Mouse (Mus musculus) Patski (cell line): ENCODE results near the gene Apobec3. TPM values are rescaled to one million over a fixed set of nuclear protein-coding genes. Genes with fewer than 3 reads are reported as not detected.
"Not testable (repeated sequence)": the region's sequence is repeated elsewhere in the genome, so short reads cannot be mapped to it uniquely, and the experiment has no call there.

Experiments used
- ATAC-seq: fragments of 100-300 bp; one replicate; pipeline ENCODE4 v1.8.0; 2021
- CTCF ChIA-PET: fragments of 350-600 bp; sonication (Branson Sonifier 250); formaldehyde crosslinking; loops from one replicate; lab custom pipeline; 2022; ENCODE audit warnings: inconsistent platforms; lab: Charles Lee
- POLR2A ChIA-PET: fragments of 350-600 bp; sonication (Branson Sonifier 250); formaldehyde crosslinking; loops from one replicate; lab custom pipeline; 2022; ENCODE audit warnings: antibody characterized with exemption, inconsistent platforms; lab: Charles Lee
- DNase-seq: peaks from one replicate; pipeline ENCODE4 v3.0.0-alpha.2; 2011; ENCODE audit warnings: low read depth, low spot score
- H3K27me3 ChIP-seq: fragments of 371-371 bp; one replicate; pipeline ENCODE4 v1.5.1; 2021
- CTCF ChIP-seq: fragments of 100-300 bp; IDR thresholded peaks from one replicate; pipeline ENCODE4 v1.5.1; 2021
- in situ Hi-C: fragments of 300-500 bp; cut with MboI; formaldehyde crosslinking; loops from 3 replicates; pipeline ENCODE4 v1.11.1; 2018; ENCODE audit warnings: low pct_unique_long_range_greater_than_20kb, mixed read lengths
- polyA plus RNA-seq: library from polyadenylated mRNA; unstranded; gene quantifications from one replicate; pipeline ENCODE4 v1.2.3, GENCODE M21; 2021

Gene Apobec3
- polyA plus RNA-seq, 1 experiment from 2014 or later, result 10.5 TPM

GRCm38 (mm10) chr15:79934776-79935175 lies 43.3 kb downstream of the Apobec3 start:
- no peak for TF ChIP-seq CTCF
- H3K27me3 ChIP-seq, result no peaks in the 10 kb centered on the region
- in situ Hi-C loops, result no loop called here
- ChIA-PET CTCF (interaction anchor here (1.1 kb wide), 1 partner anchor 103 kb away, joined by 3 read pairs; no protein-coding TSS in a partner anchor), POLR2A (interaction anchor here (0.6 kb wide), 3 partner anchors 108 to 1182 kb away, joined by 3 read pairs; no protein-coding TSS in a partner anchor)
- ATAC-seq (no peak), DNase-seq (no peak)

- no peaks in the 10 kb centered on the region for H3K27me3 ChIP-seq
- POLR2A ChIA-PET, result interaction anchor here (0.6 to 0.7 kb wide), 3 partner anchors 110 to 172 kb away, joined by 3 to 5 read pairs (median 3); no protein-coding TSS in a partner anchor
- no peak for TF ChIP-seq CTCF
- in situ Hi-C loops, result no loop called here
- DNase-seq (no peak), ATAC-seq (no peak)
- CTCF ChIA-PET, result interaction anchor here (0.9 to 1.1 kb wide), 2 partner anchors 104 to 105 kb away, joined by 3 to 4 read pairs; no protein-coding TSS in a partner anchor
These were observed 44.4 kb downstream of the Apobec3 start for GRCm38 (mm10) chr15:79935654-79936373.

GRCm38 (mm10) chr15:79936374-79936751 lies 44.9 kb downstream of the Apobec3 start:
- POLR2A ChIA-PET, result no interaction called here
- no peak for TF ChIP-seq CTCF
- ATAC-seq (no peak), DNase-seq (no peak)
- CTCF ChIA-PET, result interaction anchor here (2.1 kb wide), 1 partner anchor 10 kb away, joined by 12 read pairs; no protein-coding TSS in a partner anchor
- in situ Hi-C loops, result no loop called here
- no peaks in the 10 kb centered on the region for H3K27me3 ChIP-seq

DNA sequence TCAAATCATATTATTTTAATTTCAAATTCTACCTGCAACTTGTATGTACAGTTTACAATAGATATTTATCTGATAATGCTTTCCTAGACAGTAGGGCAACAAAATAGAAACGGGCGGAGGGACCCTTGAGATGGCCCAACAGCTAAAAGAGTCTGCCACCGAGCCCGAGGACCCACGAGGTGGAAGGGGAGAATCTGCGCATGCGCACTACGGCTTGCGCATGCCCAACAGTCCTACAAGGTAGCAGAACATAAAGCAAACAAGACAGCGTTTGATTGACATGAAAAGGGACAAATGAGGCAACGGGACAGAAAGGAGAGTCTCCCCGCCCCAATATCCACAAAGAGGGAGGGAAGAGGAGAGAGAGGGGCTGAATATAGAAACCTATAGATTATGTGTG lies 47.6 kb downstream of the Apobec3 start:
- no peak for TF ChIP-seq CTCF
- DNase-seq (no peak), ATAC-seq (no peak)
- in situ Hi-C loops, result no loop called here
- POLR2A ChIA-PET, result no interaction called here
- CTCF ChIA-PET, result interaction anchor here (15.7 kb wide), 1 partner anchor 138 kb away, joined by 226 read pairs; no protein-coding TSS in a partner anchor
- H3K27me3 ChIP-seq, result no peaks in the 10 kb centered on the region

DNA sequence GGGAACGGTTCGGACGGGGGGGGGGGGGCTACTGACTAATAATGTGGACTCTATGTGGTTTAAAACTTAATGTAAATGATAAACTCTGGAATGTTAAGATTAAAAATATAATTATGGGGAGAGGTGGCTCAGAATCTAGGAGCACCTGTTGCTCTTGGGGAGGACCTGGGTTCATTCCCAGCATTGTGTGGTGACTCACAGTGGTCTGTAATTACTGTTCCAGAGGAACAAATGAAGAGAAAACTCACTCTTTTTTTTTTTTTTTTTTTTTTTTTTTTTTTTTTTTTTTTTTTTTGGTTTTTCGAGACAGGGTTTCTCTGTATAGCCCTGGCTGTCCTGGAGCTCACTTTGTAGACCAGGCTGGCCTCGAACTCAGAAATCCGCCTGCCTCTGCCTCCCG lies 48.0 kb downstream of the Apobec3 start:
- DNase-seq, H3K27me3 ChIP-seq, in situ Hi-C loops, ATAC-seq, POLR2A ChIA-PET: not testable (repeated sequence)
- CTCF ChIA-PET, result interaction anchor here (2.5 to 15.7 kb wide), 2 partner anchors 11 to 137 kb away, joined by 10 to 226 read pairs; no protein-coding TSS in a partner anchor

DNA sequence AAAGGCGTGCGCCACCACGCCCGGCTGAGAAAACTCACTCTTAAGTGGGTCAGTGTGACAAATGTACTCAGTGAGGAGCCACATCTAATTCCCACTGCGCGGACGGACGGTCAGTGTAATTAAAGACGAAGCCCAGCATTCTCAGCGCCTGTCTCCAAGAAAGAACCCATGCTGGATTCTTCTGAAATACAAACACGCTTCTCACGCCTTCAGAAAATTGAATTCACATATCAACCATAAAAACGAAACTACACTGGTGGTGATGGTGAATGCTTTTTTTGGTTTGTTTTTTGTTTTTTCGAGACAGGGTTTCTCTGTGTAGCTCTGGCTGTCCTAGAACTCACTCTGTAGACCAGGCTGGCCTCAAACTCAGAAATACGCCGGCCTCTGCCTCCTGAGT lies 48.5 kb downstream of the Apobec3 start:
- no peak for DNase-seq
- no peak for ATAC-seq
- in situ Hi-C loops, result no loop called here
- no peak for TF ChIP-seq CTCF
- POLR2A ChIA-PET, result interaction anchor here (1.4 kb wide), 1 partner anchor 142 kb away, joined by 6 read pairs; no protein-coding TSS in a partner anchor
- CTCF ChIA-PET, result interaction anchor here (0.9 to 15.7 kb wide), 5 partner anchors 10 to 187 kb away, joined by 4 to 226 read pairs (median 7); no protein-coding TSS in a partner anchor
- no peaks in the 10 kb centered on the region for H3K27me3 ChIP-seq

DNA sequence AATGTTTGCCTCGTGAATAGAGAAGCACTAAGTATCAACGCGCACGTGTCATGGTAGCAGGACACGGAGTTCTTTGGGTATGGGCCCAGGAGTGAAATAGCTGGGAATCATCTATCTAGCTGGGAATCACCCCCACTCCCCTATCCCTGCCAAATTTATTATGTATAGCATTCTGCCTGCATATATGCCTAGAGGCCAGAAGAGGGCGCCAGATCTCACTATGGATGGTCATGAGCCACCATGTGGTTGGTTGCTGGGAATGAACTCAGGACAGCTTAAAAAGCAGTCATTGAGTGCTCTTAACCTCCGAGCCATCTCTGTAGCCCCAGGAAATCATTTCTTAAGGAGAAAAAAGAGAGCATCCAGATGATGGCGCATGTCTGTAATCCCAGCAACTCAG lies 49.5 kb downstream of the Apobec3 start:
- ChIA-PET CTCF (interaction anchor here (0.7 to 15.7 kb wide), 15 partner anchors 9 to 192 kb away, joined by 3 to 226 read pairs (median 4); no protein-coding TSS in a partner anchor), POLR2A (interaction anchor here (0.6 to 1.4 kb wide), 4 partner anchors 112 to 317 kb away, joined by 3 to 6 read pairs (median 4); no protein-coding TSS in a partner anchor)
- TF ChIP-seq CTCF, result no peak
- in situ Hi-C loops, result no loop called here
- ATAC-seq (no peak), DNase-seq (no peak)
- H3K27me3 ChIP-seq, result no peaks in the 10 kb centered on the region

GRCm38 (mm10) chr15:79942541-79942940 lies 51.1 kb downstream of the Apobec3 start:
- no peak for DNase-seq
- no peak for TF ChIP-seq CTCF
- in situ Hi-C loops, result no loop called here

DNA sequence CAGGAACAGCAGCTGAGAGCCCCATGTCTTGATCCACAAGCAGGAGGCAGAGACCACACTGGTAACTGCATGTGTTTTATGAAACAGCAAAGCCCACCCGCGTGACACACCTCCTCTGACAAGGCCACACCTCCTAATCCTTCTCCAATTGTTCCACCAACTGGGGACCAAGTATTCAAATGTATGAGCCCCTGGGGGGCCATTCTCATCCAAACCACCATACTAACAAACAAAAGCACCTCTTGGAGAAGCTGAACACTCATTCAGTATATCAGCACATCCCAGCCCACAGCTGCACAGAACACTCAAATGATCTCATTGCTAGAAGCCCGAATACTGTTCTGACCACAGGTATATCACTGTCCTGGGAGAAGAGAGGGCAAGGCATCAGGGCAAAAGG lies 52.1 kb downstream of the Apobec3 start:
- TF ChIP-seq CTCF, result no peak
- CTCF ChIA-PET, result interaction anchor here (15.7 kb wide), 1 partner anchor 133 kb away, joined by 226 read pairs; no protein-coding TSS in a partner anchor
- no peak for DNase-seq
- ATAC-seq, result no peak
- POLR2A ChIA-PET, result interaction anchor here (1.1 kb wide), 1 partner anchor 132 kb away, joined by 5 read pairs; no protein-coding TSS in a partner anchor
- in situ Hi-C loops, result no loop called here
- H3K27me3 ChIP-seq, result no peaks in the 10 kb centered on the region

More at GRCm38 (mm10) chr15:79942541-79942940, 51.1 kb downstream of the Apobec3 start:
- ATAC-seq, result no peak
- H3K27me3 ChIP-seq, result no peaks in the 10 kb centered on the region
- CTCF ChIA-PET, result interaction anchor here (1.0 to 15.7 kb wide), 3 partner anchors 113 to 134 kb away, joined by 4 to 226 read pairs (median 7); no protein-coding TSS in a partner anchor
- POLR2A ChIA-PET, result interaction anchor here (1.1 to 1.2 kb wide), 2 partner anchors 69 to 139 kb away, joined by 3 read pairs; no protein-coding TSS in a partner anchor

- ChIA-PET CTCF (interaction anchor here (0.6 to 15.7 kb wide), 5 partner anchors 30 to 144 kb away, joined by 3 to 226 read pairs (median 6); no protein-coding TSS in a partner anchor), POLR2A (interaction anchor here (0.7 to 1.1 kb wide), 2 partner anchors 11 to 131 kb away, joined by 3 to 5 read pairs; no protein-coding TSS in a partner anchor)
- no peak for TF ChIP-seq CTCF
- in situ Hi-C loops, result loop anchor here (5.0 kb wide), 3 partner anchors 67 to 277 kb away; partner anchors contain the start of gene Pdgfb
- ATAC-seq, result no peak
- H3K27me3 ChIP-seq, result no peaks in the 10 kb centered on the region
- no peak for DNase-seq
These were observed 53.5 kb downstream of the Apobec3 start for GRCm38 (mm10) chr15:79944948-79945347.
